Mouse (Mus musculus): ENCODE results near the gene AC109138.7.

The AC109138.7 gene

GRCm38 (mm10) chr19:4193129-4193528 is 21.0 kb upstream of the AC109138.7 start:
- DNase-seq (ENCODE audit: low spot score) = no peak

GRCm38 (mm10) chr19:4194021-4194724 is 20.0 kb upstream of the AC109138.7 start:
- no peak for DNase-seq (ENCODE audit: low spot score)

DNA sequence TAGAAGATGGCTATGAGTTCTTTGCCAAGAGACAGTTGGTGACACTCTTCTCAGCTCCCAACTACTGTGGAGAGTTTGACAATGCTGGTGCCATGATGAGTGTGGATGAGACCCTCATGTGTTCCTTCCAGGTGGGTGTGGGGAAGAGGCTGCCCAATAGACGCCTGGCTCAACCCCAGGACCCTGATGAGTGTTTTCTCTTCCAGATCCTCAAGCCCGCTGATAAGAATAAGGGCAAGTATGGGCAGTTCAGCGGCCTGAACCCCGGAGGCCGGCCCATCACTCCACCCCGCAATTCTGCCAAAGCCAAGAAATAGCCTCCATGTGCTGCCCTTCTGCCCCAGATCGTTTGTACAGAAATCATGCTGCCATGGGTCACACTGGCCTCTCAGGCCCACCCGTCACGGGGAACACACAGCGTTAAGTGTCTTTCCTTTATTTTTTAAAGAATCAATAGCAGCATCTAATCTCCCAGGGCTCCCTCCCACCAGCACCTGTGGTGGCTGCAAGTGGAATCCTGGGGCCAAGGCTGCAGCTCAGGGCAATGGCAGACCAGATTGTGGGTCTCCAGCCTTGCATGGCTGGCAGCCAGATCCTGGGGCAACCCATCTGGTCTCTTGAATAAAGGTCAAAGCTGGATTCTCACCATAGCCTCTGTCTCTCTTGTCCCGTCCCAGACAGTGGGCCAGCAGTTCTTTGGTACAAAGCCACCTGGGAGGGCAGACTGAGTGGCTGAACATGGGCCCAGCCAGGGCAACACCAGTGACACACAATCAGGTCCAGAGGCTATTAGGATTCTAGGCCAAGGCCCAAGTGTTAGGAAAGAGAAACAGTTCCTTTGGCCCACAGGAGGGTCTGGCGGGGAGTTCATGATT is 19.1 kb upstream of the AC109138.7 start:
- no peak for DNase-seq (ENCODE audit: low spot score)

DNA sequence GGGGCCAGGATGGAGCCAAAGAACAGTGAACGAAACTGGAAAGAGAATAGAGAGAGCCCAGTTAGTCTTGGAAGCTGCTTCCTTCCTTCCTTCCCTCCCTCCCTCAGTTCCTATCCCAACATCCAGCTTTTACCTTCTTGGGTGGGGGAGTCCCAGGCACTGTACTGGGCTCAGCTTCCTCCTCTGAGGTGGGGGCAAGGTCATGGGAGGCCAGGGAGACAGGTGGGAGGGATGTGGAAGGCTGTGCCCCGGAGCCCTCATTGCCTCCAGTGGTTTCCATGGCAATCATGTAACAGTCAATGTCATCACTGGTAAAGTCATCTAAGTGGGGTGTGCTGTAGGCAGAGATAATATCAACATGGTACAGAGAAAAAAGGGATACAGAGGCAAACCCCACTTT is 18.1 kb upstream of the AC109138.7 start:
- no peak for DNase-seq (ENCODE audit: low spot score)

GRCm38 (mm10) chr19:4196548-4196947 is 17.6 kb upstream of the AC109138.7 start:
- DNase-seq (ENCODE audit: low spot score) = no peak

DNA sequence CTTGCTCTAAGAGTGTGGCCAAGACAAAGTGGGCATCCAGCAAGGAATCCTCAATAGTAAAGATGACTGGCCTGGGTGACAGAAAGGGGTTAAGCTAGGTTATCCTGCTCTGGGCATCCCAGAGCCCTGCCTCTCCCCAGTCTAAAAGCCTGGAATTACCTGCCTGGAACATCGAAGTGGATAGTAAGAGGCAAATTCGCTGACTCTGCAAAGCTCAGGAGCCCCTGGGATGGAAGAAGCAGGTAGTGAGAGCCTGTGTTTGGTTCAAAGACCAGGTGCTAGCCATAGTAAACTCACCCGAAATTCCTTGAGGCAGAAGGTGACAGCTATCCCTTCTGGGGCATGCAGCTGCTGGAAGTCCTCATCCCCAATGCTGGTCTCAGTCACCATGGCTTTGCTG is 17.0 kb upstream of the AC109138.7 start:
- DNase-seq (ENCODE audit: low spot score) = no peak

DNA sequence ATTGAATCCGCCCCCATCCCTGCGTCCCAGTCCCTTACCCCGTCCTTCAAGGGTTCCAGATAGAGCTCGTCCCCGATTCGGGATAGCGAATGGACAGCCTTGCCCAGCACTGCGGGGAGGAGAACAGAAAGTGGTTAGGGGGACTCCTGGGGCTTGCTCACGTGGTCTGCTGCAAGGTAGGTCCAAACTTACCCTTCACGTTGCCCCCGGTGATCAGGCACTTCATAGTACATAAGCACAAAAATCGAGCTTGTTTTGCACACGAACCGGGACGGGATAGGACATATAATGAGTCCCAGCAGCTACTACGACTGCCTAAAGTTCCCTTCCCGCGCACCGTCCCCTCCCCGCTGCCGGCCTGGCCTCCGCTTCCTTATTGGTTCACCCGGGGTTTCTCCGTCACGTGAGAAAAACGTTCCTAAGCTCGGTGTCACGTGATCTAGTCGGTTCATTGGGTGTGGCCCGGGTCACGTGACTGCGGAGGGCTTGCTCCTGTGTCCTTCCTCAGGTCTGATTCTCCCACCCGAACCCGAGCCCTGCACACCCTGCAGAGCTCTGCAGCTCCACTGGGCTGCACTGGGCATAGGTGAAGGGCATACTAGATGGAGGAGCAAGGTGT is 12.8 kb upstream of the AC109138.7 start, which contains the start of gene Rad9a:
Gene Rad9a (minus strand): TSS at position 372 of the 619 bp plus-strand sequence.
- peak; percentile 81 for DNase-seq (ENCODE audit: low spot score)

GRCm38 (mm10) chr19:4202149-4202548 is 12.0 kb upstream of the AC109138.7 start:
- no peak for DNase-seq (ENCODE audit: low spot score)

- no peak for DNase-seq (ENCODE audit: low spot score)
Measured at GRCm38 (mm10) chr19:4203148-4203547, 11.0 kb upstream of the AC109138.7 start.

- DNase-seq (ENCODE audit: low spot score) = no peak
Measured at GRCm38 (mm10) chr19:4203604-4204326, 10.4 kb upstream of the AC109138.7 start.

- no peak for DNase-seq (ENCODE audit: low spot score)
Measured at GRCm38 (mm10) chr19:4204889-4205288, 9.3 kb upstream of the AC109138.7 start.

DNA sequence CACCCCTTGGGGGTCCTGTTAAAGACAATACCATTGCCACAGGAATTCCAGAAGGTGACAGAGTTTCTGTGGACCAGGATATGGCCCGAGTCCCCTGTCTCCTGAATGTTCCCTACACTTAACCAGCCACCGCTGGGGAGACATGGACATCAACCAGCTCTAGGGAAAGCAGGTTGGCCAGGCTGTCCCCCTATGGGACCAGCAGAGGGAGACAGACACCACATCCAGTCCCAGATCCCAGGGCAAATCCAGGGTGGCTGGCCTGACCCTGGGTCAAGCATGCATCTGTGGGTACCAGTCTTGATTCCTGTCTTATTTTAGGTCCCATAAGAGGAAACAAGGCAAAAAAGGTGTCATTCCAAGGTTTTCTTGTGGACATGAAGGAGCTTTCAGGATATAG is 7.2 kb upstream of the AC109138.7 start:
- DNase-seq (ENCODE audit: low spot score) = no peak

- no peak for DNase-seq (ENCODE audit: low spot score)
Measured at GRCm38 (mm10) chr19:4208563-4208962, 5.6 kb upstream of the AC109138.7 start.

DNA sequence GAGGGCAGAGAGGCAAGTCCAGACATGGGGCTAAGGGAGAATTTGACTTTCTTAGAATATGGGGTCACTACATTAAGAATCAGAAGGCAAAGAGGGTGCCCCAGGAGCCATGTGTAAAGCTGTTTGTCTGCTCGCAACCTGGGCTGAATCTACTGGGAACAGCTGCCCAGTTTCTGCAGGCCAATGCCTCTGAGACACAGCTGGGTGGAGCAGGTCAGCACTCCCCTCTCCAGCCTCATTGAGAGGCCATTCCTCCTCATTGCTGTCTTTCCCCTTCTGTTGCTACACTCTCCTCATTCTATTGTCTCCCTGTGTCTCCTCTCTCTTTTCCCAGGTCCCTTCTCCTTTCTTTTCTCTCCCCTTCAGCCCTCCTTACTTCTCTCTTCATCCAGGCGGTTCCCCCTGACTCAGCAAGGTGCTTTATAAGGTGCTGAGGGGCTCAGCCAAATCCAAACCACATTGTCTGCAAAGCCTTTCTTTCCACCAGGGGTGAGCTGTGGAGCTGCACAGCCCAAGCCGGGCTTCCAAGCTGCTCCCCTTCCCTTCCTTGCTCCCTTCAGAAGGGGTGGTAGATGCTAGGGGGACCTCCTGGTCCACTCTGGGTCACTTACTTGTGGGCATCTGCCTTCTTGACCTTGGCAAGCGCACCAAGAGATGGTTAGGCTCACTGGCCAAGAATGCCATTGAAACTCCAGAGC is 2.1 kb upstream of the AC109138.7 start:
- DNase-seq (ENCODE audit: low spot score) = no peak

DNA sequence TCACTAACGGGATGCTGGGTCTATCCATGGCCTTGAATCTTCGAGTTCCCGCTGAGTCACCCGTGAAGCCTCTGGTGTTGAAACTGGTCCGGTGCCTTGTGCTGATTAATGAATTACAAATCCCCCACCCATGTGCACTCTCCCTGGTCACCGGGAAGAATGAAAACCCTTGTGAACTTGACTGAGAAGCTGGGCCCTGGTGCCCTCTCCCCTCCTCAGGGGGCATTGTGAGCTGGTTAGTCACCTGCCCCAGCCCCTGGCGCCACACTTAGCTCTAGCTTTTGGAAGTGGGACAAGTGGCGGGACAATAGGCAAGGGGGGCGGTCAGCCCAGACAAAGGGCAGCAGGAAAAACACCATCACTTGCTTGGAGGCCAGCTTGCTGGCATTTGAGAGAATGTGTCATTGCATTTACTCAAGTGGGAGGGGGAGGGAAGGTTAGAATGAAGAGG is 608 bp upstream of the AC109138.7 start:
- no peak for DNase-seq (ENCODE audit: low spot score)

DNA sequence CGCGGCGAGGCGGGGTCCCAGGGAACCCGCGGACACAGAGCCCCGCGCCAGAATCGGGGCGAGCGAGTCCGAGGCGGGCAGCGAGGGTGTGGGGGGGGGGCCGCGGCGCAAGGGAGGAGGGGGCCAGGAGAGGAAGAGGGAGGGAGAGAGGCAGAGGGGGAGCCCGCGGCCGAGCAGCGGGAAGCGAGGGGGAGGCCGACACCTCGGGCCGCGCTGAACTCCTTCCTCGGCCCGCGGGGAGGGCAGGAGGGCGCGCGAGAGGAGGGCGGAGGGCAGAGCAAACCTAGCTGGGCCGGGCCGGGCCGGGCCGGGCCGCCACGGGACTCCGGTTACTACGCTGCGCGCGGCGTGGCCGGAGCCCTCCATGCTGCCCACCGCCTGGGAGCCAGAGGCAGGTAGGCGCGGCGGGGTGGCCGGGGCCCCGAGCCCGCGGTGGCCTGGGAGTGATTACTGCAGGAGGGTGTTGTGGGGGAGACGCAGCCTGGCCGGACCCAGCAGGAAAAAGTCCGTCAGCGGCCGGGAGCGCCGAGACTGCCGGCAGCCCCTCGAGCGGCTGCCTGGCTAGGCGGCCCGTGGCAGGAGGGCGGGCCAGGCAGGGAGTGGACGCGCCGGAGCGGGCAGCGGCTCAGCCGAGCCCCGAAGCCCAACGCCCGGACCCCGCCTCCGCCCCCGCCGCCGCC is 754 bp downstream of the AC109138.7 start:
- no peak for DNase-seq (ENCODE audit: low spot score)

DNA sequence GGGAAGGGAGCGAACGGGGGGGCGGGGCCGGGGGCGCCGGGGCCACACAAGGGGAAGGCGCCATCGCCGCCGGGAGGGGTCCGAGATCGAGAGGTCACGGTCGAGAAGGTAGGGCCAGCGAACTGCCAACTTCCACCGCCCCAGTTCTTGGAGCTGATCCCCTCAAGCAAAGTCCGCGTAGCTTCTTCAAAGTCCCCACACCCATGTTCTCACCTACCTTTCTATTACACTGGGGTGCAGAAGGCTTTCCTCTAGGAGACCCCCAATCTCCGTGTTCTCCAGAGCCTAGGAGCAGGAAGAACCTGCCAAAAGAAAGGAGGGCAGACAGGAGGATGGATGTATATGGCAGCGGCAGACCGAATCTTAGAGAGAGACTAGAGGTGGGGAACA is 1.3 kb downstream of the AC109138.7 start:
- no peak for DNase-seq (ENCODE audit: low spot score)

- DNase-seq (ENCODE audit: low spot score) = no peak
Measured at GRCm38 (mm10) chr19:4216041-4216685, 2.0 kb downstream of the AC109138.7 start.

- DNase-seq (ENCODE audit: low spot score) = no peak
Measured at GRCm38 (mm10) chr19:4217140-4217539, 3.0 kb downstream of the AC109138.7 start.

GRCm38 (mm10) chr19:4217855-4218254 is 3.7 kb downstream of the AC109138.7 start:
- DNase-seq (ENCODE audit: low spot score) = no peak

All from urinary bladder, postnatal 10 days (tissue).